Mouse (Mus musculus): ENCODE measurements around the gene Gm11111. TPM values are rescaled to one million over a fixed set of nuclear protein-coding genes. Genes with fewer than 3 reads are reported as not detected.

The Gm11111 gene
- polyA plus RNA-seq (2012; rRNA removed), result not detected in 2 replicates

DNA sequence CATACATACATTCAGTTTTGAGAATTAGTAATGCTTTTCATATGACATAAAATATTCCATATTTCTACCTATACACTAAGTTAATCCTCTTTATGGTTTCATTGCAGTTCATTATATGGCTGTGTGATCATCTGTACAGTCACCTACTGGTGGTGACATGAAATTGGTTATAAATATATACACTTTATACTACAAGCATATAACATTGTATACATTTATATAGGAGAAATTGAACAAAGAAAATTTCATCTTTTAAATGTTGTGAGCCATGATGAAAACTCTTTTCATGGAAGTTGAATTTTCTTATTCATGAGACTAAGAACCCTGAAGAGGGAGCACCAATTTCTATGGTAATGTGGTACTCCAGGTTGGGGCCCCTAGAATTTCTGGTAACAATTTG lies at the start of gene Gm11111:
Gene Gm11111, plus strand, starts transcription at position 301 of the 400 bp plus-strand sequence.

Other genes with a start within 250 kb of the Gm11111 start
- gene Cfap299, start 223.4 kb upstream of the Gm11111 start, polyA plus RNA-seq (2012; rRNA removed), result 0.62 and 1.4 TPM in 2 replicates